Mouse (Mus musculus) CH12.LX (cell line): ENCODE measurements around the gene Kdm6a. TPM values are rescaled to one million over a fixed set of nuclear protein-coding genes. Genes with fewer than 3 reads are reported as not detected.

ENCODE experiments used
- DNase-seq: peaks from one replicate; pipeline ENCODE4 v3.0.0-alpha.2; 2013; ENCODE audit errors: extremely low read depth
- H3K27ac ChIP-seq: 2 replicates; pipeline ENCODE4 v1.5.1; 2012; ENCODE audit warnings: low read depth, mild to moderate bottlenecking, control low read depth, moderate library complexity; ENCODE audit not compliant: insufficient read depth
- H3K27me3 ChIP-seq: replicated peaks from 2 replicates; pipeline ENCODE3; 2012; ENCODE audit warnings: inconsistent platforms
- H3K36me3 ChIP-seq, 2 experiments: replicated peaks in 1 of 2; 2 replicates each; pipeline versions ENCODE3 to v1.6.1; 2012; ENCODE audit warnings: inconsistent platforms in 1 of 2, low read length in 1 of 2, mild to moderate bottlenecking in 1 of 2, mixed read lengths in 1 of 2, moderate library complexity in 1 of 2; ENCODE audit not compliant: control insufficient read depth in 1 of 2, insufficient read depth in 1 of 2
- H3K4me1 ChIP-seq, 2 experiments: 2 replicates each; pipeline ENCODE4 v1.6.1; 2012; ENCODE audit warnings: inconsistent platforms in 1 of 2, moderate library complexity in 1 of 2; ENCODE audit not compliant: insufficient read depth in 2 of 2, control insufficient read depth in 1 of 2
- H3K4me2 ChIP-seq: 2 replicates; pipeline ENCODE4 v1.6.1; 2012; ENCODE audit warnings: low read depth, mild to moderate bottlenecking, control low read depth; ENCODE audit not compliant: poor library complexity, insufficient read depth, severe bottlenecking
- H3K4me3 ChIP-seq, 3 experiments: fragments of 150-350 bp in 1 of 3; sonication (generic) in 1 of 3; replicated peaks in 1 of 3; 2 replicates each; pipeline versions ENCODE3 to v1.5.1; 2011 to 2012; ENCODE audit warnings: low read depth in 2 of 3, low read length in 2 of 3, mild to moderate bottlenecking in 2 of 3, moderate library complexity in 2 of 3, control low read depth in 1 of 3, improper control_type of control experiment in 1 of 3, inconsistent platforms in 1 of 3, mixed read lengths in 1 of 3; ENCODE audit not compliant: poor library complexity in 1 of 3
- H3K79me2 ChIP-seq: replicated peaks from 2 replicates; pipeline ENCODE4 v1.6.1; 2012; ENCODE audit warnings: mild to moderate bottlenecking, moderate library complexity; ENCODE audit not compliant: control insufficient read depth, poor library complexity, insufficient read depth, severe bottlenecking; ENCODE audit errors: extremely low read depth
- H3K9ac ChIP-seq: 2 replicates; pipeline ENCODE4 v1.6.1; 2012; ENCODE audit warnings: low read depth, mild to moderate bottlenecking, control low read depth, moderate library complexity; ENCODE audit not compliant: insufficient read depth
- H3K9me3 ChIP-seq: replicated peaks from 2 replicates; pipeline ENCODE3; 2012; ENCODE audit warnings: low read length, inconsistent platforms, mixed read lengths
- CHD2 ChIP-seq: IDR thresholded peaks from 2 replicates; pipeline ENCODE4 v1.6.1; 2011; ENCODE audit warnings: low read length, improper control_type of control experiment
- CTCF ChIP-seq, 2 experiments: IDR thresholded peaks in 1 of 2; conservative IDR thresholded peaks in 1 of 2; 2 replicates each; pipeline ENCODE4 v1.5.1; 2011 to 2012; ENCODE audit warnings: low read depth in 2 of 2, low read length in 2 of 2, improper control_type of control experiment in 1 of 2, inconsistent platforms in 1 of 2, mild to moderate bottlenecking in 1 of 2, moderate library complexity in 1 of 2
- E2F4 ChIP-seq: IDR thresholded peaks from 2 replicates; pipeline ENCODE4 v1.6.1; 2011; ENCODE audit warnings: low read depth, low read length, improper control_type of control experiment; ENCODE audit not compliant: insufficient replicate concordance
- ELF1 ChIP-seq: IDR thresholded peaks from 2 replicates; pipeline ENCODE4 v1.6.1; 2014; ENCODE audit warnings: low read depth, mild to moderate bottlenecking, inconsistent platforms, low read length, improper control_type of control experiment
- JUN ChIP-seq: IDR thresholded peaks from 2 replicates; pipeline ENCODE4 v1.6.1; 2011; ENCODE audit warnings: low read depth, mild to moderate bottlenecking, low read length, improper control_type of control experiment, moderate library complexity; ENCODE audit not compliant: insufficient read depth
- MAFK ChIP-seq: IDR thresholded peaks from 2 replicates; pipeline ENCODE4 v1.6.1; 2011; ENCODE audit warnings: low read length, improper control_type of control experiment; ENCODE audit not compliant: insufficient replicate concordance
- MAX ChIP-seq: IDR thresholded peaks from 2 replicates; pipeline ENCODE4 v1.6.1; 2011; ENCODE audit warnings: low read length, improper control_type of control experiment
- MEF2A ChIP-seq: IDR thresholded peaks from 2 replicates; pipeline ENCODE4 v1.6.1; 2014; ENCODE audit warnings: low read depth, mild to moderate bottlenecking, inconsistent platforms, low read length, improper control_type of control experiment, borderline replicate concordance
- MXI1 ChIP-seq: IDR thresholded peaks from 2 replicates; pipeline ENCODE4 v1.6.1; 2011; ENCODE audit warnings: mild to moderate bottlenecking, low read depth, low read length, improper control_type of control experiment
- MYC ChIP-seq: IDR thresholded peaks from 2 replicates; pipeline ENCODE4 v1.6.1; 2011; ENCODE audit warnings: low read depth, mild to moderate bottlenecking, improper control_type of control experiment, low read length
- NRF1 ChIP-seq: IDR thresholded peaks from 2 replicates; pipeline ENCODE4 v1.6.1; 2014; ENCODE audit warnings: low read depth, mild to moderate bottlenecking, inconsistent platforms, low read length, improper control_type of control experiment, moderate library complexity
- PAX5 ChIP-seq: IDR thresholded peaks from 2 replicates; pipeline ENCODE4 v1.6.1; 2012; ENCODE audit warnings: low read length, inconsistent platforms, mixed read lengths
- POLR2AphosphoS2 ChIP-seq: IDR thresholded peaks from 2 replicates; pipeline ENCODE4 v1.6.1; 2011; ENCODE audit warnings: low read depth, low read length, improper control_type of control experiment
- RAD21 ChIP-seq: IDR thresholded peaks from 2 replicates; pipeline ENCODE4 v1.6.1; 2011; ENCODE audit warnings: low read depth, mild to moderate bottlenecking, low read length, improper control_type of control experiment, moderate library complexity
- RCOR1 ChIP-seq: conservative IDR thresholded peaks from 2 replicates; pipeline ENCODE4 v1.6.1; 2012; ENCODE audit warnings: low read depth, mild to moderate bottlenecking, inconsistent platforms, low read length, improper control_type of control experiment
- SMC3 ChIP-seq: IDR thresholded peaks from 2 replicates; pipeline ENCODE4 v1.6.1; 2011; ENCODE audit warnings: low read depth, low read length, improper control_type of control experiment
- TCF12 ChIP-seq: IDR thresholded peaks from 2 replicates; pipeline ENCODE4 v1.6.1; 2014; ENCODE audit warnings: low read depth, mild to moderate bottlenecking, inconsistent platforms, low read length, improper control_type of control experiment
- UBTF ChIP-seq: IDR thresholded peaks from 2 replicates; pipeline ENCODE4 v1.6.1; 2012; ENCODE audit warnings: low read depth, mild to moderate bottlenecking, inconsistent platforms, low read length, improper control_type of control experiment, moderate library complexity
- USF2 ChIP-seq: conservative IDR thresholded peaks from 2 replicates; pipeline ENCODE4 v1.6.1; 2011; ENCODE audit warnings: low read depth, low read length, improper control_type of control experiment
- ZKSCAN1 ChIP-seq: IDR thresholded peaks from 2 replicates; pipeline ENCODE4 v1.6.1; 2012; ENCODE audit warnings: low read depth, inconsistent platforms, low read length, improper control_type of control experiment, borderline replicate concordance
- ZMIZ1 ChIP-seq: IDR thresholded peaks from 2 replicates; pipeline ENCODE4 v1.6.1; 2012; ENCODE audit warnings: low read depth, mild to moderate bottlenecking, inconsistent platforms, low read length, improper control_type of control experiment
- dilution Hi-C: fragments of 300-500 bp; cut with MboI; formaldehyde crosslinking; loops from 2 replicates; pipeline ENCODE4 v1.14.3; 2020; ENCODE audit warnings: low sequenced_read_pairs; ENCODE audit not compliant: extremely low pct_unique_long_range_greater_than_20kb, extremely low pct_ligation_motif_present
- in situ Hi-C: fragments of 300-500 bp; cut with MboI; formaldehyde crosslinking; loops from 3 replicates; pipeline ENCODE4 v1.14.3; 2019; ENCODE audit warnings: low sequenced_read_pairs, low pct_ligation_motif_present, low pct_unique_long_range_greater_than_20kb, mixed read lengths
- polyA plus RNA-seq: library from polyadenylated mRNA; unstranded; fragments of >175 nt; gene quantifications from 2 replicates; pipeline ENCODE4 v1.2.1, GENCODE M21; 2012; ENCODE audit warnings: low read depth; ENCODE audit not compliant: insufficient read length
- total RNA-seq, 2 experiments: library from RNA; depleted of rRNA; stranded (reverse); fragments of 300-350 nt in 1 of 2; fragments of >200 nt in 1 of 2; gene quantifications; 2 replicates each; pipeline ENCODE4 v1.2.3; 2012 to 2014

Kdm6a gene
- total and polyA plus RNA-seq, 3 experiments, result 17.6 to 24.5 (median 21.0) TPM

DNA sequence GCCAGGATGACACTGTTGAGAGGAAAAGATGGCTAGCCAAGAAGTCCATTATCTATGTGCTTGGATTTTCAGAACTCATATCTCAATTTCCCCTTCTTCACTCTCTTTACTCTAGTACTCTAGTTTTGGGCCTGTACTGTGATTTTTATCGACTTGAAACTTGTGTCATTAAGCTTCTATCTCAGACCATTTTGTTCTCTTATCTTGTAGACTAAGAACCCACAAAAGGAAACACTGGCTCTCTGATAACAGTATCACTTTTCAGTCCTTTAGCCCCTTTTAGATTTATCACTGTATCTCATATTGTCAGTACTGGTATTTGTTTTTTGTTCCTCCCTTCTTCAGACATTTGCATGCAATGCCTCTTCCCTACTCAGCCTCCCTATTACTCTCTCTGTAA is 17.1 kb downstream of the Kdm6a start:
- no peaks in the 10 kb centered on the region for H3K36me3 ChIP-seq
- DNase-seq, result no peak
- H3K9ac ChIP-seq, result no peak overlapping the region
- peaks cover 0 to 10% of the 10 kb centered on the region in 2 experiments; a peak in 1 of 4 replicates for H3K4me1 ChIP-seq
- dilution Hi-C loops, result no loop called here
- H3K27ac ChIP-seq, result no peak overlapping the region
- no peaks in the 10 kb centered on the region for H3K27me3 ChIP-seq
- H3K9me3 ChIP-seq, result no peaks in the 10 kb centered on the region
- no peak overlapping the region for H3K4me3 ChIP-seq
- no peak overlapping the region for H3K4me2 ChIP-seq
- in situ Hi-C loops, result no loop called here
- peaks cover 29% of the 10 kb centered on the region for H3K79me2 ChIP-seq
- no peak for TF ChIP-seq RAD21
- TF ChIP-seq MEF2A, result no peak
- no peak for TF ChIP-seq E2F4
- TF ChIP-seq MAFK, result no peak
- no peak for TF ChIP-seq ZKSCAN1
- no peak for TF ChIP-seq ZMIZ1
- TF ChIP-seq TCF12, result no peak
- no peak for TF ChIP-seq USF2
- TF ChIP-seq CHD2, result no peak
- no peak for TF ChIP-seq POLR2AphosphoS2
- TF ChIP-seq NRF1, result no peak
- no peak for TF ChIP-seq PAX5
- TF ChIP-seq RCOR1, result no peak
- TF ChIP-seq MYC, result no peak
- TF ChIP-seq MAX, result no peak

DNA sequence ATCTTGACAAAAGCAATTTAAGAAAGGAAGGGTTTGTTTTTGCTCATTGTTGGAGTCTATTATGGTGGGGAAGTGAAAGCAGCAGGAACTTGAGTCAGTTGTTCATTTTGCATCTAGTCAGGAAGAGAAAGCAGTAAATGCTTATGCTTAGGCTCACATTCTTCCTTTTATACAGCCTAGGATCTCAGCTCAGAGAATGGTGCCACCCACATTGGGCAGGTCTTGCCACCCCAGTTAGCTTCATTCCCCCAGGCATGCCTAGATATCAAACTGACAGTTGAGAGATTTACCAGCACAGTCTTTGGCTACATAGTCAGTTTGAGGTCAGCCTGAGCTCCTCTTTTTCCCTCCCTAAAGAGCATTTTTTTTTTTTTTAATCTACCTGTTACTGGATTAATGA is 24.8 kb downstream of the Kdm6a start:
- Histone ChIP-seq H3K9ac (no peak overlapping the region), H3K9me3 (no peaks in the 10 kb centered on the region), H3K4me3 (no peak overlapping the region), H3K4me2 (no peak overlapping the region), H3K4me1 (peaks cover 2 to 15% of the 10 kb centered on the region in 2 experiments; a peak in 2 of 4 replicates), H3K27me3 (no peaks in the 10 kb centered on the region), H3K79me2 (peaks cover 30% of the 10 kb centered on the region), H3K27ac (no peak overlapping the region), H3K36me3 (no peaks in the 10 kb centered on the region)
- dilution Hi-C loops (no loop called here), in situ Hi-C loops (no loop called here)
- no peak for DNase-seq
- no peak for TF ChIP-seq ZMIZ1
- TF ChIP-seq UBTF, result no peak
- no peak for TF ChIP-seq CHD2
- TF ChIP-seq MXI1, result no peak
- no peak for TF ChIP-seq JUN
- TF ChIP-seq USF2, result no peak
- no peak for TF ChIP-seq SMC3
- no peak for TF ChIP-seq CTCF (conservative IDR thresholded peaks at IDR 0.05 in 1 of 2, IDR thresholded peaks at IDR 0.05 in 1 of 2; ENCODE audit: low read depth in 2 of 2, low read length in 2 of 2)
- no peak for TF ChIP-seq ELF1
